Mouse (Mus musculus) lung, adult 18-20 months (tissue): ENCODE data around the gene Fam57b.

Source experiments
- DNase-seq, 2 experiments: peaks; one replicate each; pipeline ENCODE4 v3.0.0; 2022; ENCODE audit warnings: mixed read lengths in 2 of 2

Fam57b gene

GRCm38 (mm10) chr7:126797411-126798126, at the start of gene Fam57b:
Gene Fam57b, plus strand, starts transcription at chr7:126797668.
- peak; percentile 53 to 70 for DNase-seq

GRCm38 (mm10) chr7:126748824-126749223, 48.6 kb upstream of the Fam57b start:
- no peak for DNase-seq

GRCm38 (mm10) chr7:126749582-126750343, 47.7 kb upstream of the Fam57b start:
- DNase-seq: no peak

DNA sequence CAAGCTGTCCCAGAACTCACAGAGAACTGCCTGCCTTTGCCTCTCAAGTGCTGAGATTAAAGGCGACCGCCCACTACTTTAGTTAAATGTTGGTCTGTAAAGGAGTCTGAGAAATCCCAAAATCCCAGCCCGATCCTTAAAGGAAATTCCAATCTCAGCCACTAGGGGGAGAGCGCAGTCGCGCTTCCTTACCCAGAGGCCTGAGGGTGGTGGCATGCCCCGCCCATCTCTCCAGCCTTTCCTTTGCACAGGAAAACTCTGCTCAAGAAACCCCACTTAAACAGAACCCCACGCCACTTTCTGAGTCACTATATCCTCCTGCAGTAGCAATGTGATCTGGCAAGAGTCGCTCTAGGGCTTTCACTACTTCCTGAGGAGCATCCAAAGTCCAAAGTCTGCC, 42.6 kb upstream of the Fam57b start:
- DNase-seq: peak; percentile 78 to 86

DNA sequence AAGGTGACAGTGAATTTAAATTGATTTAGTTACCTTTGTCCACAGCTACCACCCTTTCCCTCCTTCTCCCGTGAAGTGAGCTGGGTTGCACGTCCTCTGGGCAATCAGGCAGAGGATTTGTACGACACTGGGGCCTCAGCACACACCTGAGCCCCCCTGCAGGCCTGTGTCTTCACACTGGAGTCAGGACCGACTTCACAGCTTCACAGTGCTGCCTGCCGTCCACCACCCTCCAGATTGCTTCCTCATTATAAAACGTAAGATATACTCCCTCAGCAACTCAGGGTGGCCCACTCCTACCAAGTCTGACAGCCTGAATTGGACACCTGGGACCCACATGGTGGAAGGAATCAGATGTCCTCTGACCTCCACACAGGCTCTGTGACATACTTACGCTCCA, 38.9 kb upstream of the Fam57b start:
- no peak for DNase-seq

DNA sequence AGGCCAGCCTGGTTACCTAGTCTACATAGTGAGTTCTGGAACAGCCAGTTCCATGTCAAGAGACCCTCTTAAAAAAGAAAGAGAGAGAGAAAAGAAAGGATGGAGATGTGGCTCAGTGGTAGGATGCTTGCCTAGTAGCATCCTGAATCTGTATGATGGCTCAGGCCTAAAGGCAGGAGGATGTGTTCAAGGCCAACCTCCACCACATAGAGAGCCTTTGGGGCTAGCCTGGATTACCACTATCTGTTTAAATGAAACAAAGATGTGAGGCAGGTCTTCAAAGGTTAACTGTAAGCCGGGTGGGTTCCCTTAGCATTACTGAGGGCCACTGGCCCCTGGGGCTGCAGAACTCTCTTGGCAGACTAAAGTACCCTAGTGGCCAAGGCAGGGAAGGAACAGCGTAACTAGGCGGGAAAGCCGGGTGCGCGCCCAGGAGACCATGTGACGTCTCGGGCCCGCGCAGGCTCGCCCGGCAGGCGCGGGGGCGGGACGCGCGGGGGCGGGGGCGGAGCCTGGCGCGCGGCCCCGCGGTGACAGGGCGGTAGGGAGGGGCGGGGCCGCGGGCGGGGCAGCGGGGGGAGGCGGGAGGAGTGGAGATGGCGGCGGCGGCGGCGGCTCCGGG, 38.3 kb upstream of the Fam57b start, which contains the start of gene Mapk3:
Gene Mapk3, plus strand, starts transcription at position 552 of the 622 bp plus-strand sequence.
- peak; percentile 89 to 93 for DNase-seq

DNA sequence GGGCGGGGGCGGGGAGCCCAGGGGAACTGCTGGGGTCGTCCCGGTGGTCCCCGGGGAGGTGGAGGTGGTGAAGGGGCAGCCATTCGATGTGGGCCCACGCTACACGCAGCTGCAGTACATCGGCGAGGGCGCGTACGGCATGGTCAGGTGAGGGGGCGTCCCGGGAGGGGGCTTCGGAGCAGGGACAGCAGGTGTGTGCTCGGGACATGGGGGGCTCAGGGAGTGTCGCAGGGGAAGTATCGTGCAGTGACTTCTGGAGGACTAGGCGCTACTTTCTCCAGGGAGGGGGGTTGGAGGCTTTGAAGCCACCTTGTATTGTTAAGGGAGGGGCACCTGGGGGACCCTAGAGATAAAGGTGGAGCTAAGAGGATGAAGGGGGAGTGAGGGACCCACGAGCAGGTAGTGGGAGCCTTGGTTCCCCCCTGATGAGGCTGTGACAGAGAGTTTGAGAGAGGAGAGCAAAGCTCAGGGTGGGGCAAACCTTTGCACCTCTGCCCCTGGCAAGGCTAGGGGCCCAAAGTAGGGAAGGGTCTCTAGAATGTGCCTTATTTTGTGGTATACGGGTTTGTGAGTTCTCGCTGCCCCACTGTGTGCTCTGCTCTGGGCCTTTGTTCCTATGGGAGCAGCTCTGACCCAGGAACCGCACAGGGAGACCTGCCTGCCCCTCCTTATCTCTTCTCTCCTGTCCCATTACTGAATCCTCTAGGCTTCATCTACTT, 37.6 kb upstream of the Fam57b start:
- DNase-seq: peak in 1 of 2 experiments; percentile 43

DNA sequence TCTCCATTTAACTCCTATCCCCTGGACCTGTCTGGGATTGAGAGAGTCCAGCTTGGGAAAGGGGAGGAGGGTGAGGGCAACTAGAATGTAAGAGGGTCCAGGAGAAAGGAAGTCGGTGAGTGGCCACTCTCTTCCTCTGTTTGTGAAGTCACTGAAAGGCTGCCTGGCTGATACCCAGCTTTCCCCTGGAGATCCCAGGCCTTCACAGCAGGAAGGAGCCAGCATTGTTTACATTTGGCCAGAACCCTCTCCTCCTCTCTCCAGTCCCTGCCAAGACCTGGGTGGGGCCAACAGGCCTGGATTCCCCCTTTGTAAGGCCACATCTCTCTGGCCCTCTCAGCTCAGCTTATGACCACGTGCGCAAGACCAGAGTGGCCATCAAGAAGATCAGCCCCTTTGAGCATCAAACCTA, 37.1 kb upstream of the Fam57b start:
- peak; percentile 92 to 95 for DNase-seq

DNA sequence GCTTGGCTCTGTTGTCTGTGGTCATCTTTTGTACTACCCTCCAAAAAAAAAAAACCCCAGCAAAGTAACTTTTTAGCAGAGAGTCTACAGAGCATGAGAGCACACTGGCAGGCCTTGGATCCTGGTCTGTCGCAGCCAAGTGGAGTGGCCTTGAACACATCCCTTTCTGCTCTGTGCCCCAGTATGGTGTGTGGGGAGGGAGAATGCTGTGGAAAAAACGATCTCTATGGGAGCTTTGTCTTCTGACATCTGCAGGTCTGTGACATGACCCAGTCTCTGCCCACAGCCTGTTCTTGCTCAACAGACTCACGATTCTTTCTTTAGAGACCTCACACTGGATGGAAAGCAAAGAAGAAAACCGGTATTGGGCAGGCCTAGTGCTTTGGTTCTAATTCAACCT, 36.5 kb upstream of the Fam57b start:
- no peak for DNase-seq

DNA sequence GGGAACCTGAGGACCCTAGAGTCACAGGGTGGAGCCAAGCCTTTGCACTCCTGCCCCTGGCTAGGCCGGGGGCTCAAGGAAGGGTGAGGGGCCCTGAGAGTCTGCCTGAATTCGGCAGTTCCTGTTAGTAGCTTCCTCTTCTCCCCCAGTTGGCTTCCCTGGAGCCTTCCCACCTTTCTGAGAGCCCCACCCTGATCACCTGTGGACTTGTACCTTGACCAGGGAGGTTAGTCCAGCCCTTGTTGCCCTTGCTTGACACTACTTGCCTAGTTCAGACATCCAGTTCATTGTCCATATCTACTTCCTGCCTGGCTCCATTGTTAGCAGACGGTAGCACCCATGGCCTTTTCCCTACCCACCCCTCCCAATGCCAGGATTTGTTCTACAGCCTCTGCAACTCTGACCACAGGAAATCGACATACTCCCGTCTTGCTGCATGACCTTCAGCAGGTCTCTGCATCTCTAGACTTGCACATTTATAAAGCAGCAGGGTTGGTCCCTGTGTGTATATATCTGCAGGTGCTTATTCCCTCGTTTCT, 35.9 kb upstream of the Fam57b start:
- DNase-seq: no peak

DNA sequence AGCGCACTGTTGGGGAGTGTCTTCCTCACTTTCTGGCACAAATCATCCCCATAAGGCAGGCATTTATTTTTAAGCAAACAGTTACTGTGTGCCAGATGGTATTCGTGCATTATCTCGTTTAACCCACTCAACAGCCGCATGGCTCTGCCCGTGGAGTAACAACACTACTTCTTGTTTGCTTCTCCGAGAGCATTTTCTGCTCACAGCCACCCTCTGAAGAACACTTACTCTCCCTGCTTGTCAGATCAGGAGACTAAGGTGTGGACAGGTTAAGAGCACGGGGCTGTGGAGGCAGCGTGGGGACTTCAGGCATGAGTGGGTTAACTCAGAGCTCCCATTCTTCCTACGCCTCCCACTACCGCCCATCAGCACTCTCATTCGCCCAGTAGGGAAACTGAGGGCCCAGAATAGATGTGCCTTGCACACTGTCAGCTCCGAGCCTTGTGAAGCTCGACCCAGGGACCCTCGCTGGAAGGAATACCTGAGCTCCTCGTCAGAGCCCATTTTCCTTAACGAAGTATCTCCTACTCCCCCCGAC, 34.9 kb upstream of the Fam57b start:
- no peak for DNase-seq

- no peak for DNase-seq
Measured at GRCm38 (mm10) chr7:126765540-126765939, 31.9 kb upstream of the Fam57b start.

DNA sequence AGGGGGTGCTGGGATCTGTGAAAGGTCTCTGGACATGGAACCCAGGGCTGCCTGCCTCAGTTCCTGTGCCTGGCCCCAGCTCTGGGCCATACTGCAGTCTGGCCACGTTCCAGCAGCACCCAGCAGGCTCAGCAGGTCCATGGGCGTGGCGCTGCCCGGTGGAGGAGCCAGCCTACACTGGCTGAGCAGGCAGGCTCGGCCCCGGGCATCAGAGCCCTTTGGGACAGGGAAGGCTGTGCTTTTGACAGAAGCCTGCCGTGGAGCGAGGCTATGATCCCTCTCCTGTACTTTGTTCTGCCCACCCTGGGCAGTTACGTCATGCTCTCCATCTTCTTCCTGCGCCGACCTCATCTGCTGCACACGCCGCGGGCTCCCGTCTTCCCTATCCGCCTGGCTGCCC, 31.3 kb upstream of the Fam57b start, which contains the start of gene Gdpd3:
Gene Gdpd3, plus strand, starts transcription at position 134 of the 400 bp plus-strand sequence.
- peak in 1 of 2 experiments; percentile 39 for DNase-seq

- DNase-seq: no peak
Measured at GRCm38 (mm10) chr7:126767001-126767400, 30.5 kb upstream of the Fam57b start.

DNA sequence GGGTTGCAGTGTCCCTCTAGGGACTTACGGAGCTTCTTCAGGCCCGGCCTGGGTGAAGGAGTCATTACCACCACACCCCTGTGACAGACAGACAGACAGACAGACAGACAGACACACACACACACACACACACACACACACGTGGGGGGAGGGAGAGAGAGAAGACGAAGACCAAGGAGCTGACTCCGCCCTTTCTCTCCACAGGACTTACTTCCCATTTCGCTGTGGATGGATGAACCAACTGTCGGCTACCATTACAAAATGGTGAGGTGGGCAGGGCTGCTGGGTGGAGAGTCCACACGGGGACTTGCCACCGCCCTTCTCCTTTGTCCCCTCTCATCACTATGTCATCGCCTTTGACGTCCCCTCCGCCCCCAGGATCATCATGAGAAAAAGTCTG, 26.7 kb upstream of the Fam57b start:
- DNase-seq: peak; percentile 47 to 50

- DNase-seq: no peak
Measured at GRCm38 (mm10) chr7:126773351-126773750, 24.1 kb upstream of the Fam57b start.

GRCm38 (mm10) chr7:126774463-126774862, 23.0 kb upstream of the Fam57b start:
- no peak for DNase-seq

- DNase-seq: no peak
Measured at GRCm38 (mm10) chr7:126775185-126775977, 22.1 kb upstream of the Fam57b start.

DNA sequence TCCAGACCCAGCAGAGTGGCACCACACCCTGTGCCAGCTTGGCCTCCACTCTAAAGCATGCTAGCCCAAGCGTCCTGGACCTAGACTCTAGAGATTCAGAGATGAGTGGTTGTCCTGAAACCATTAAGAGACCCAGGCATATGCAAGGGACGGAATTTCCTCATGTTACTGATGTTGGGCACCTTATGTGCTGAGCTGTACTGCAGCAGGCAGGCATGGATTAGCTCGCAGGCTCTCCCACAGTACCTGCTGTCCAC, 21.6 kb upstream of the Fam57b start:
- DNase-seq: peak; percentile 69 to 77

GRCm38 (mm10) chr7:126776598-126777057, 20.8 kb upstream of the Fam57b start, which contains the start of gene Ypel3:
Gene Ypel3, plus strand, starts transcription at chr7:126776955.
- peak; percentile 96 to 97 for DNase-seq

- DNase-seq: no peak
Measured at GRCm38 (mm10) chr7:126777476-126777875, 20.0 kb upstream of the Fam57b start.
